24 mouse cellular contexts compared by ENCODE assay signal in the genomic region with DNA sequence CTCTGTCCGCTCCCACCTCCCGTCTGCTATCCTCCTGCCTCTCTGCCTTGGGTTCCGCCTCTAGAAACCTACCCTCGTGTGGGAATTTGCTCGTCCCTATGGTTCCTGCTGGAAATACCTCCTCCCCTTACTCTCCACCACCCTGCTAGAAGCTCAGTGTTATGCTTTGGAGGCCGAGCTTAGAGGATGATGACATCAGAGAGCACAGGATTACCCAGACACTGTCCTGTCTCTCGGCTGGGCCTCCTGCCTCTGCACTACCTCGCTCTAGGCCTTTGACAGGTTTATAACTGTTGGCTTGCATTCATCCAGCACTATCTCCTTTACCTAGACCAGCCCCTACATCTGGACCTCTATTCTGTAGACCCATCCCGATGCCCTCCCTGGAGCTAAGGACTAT.
"Had no signal": no experiment of that assay in that cellular context is flagged by ENCODE, and none has a peak within 500 bp of the region (broad histone marks: within the 10 kb centered on the region; RNA-seq: fewer than 3 reads in every experiment).

No protein-coding gene starts in this region.

- H3K9ac ChIP-seq: liver, embryonic 15.5 days; liver, postnatal 0 days; lung, embryonic 15.5 days; midbrain, embryonic 13.5 days; midbrain, embryonic 15.5 days; neural tube, embryonic 13.5 days; neural tube, embryonic 15.5 days; stomach, embryonic 15.5 days had no signal

- H3K27me3 ChIP-seq: liver, embryonic 15.5 days; lung, embryonic 15.5 days; midbrain, embryonic 13.5 days; midbrain, embryonic 15.5 days; neural tube, embryonic 13.5 days; neural tube, embryonic 15.5 days; stomach, embryonic 15.5 days had no signal

- H3K27ac ChIP-seq: liver, embryonic 15.5 days; lung, embryonic 15.5 days; macrophage; midbrain, embryonic 13.5 days; midbrain, embryonic 15.5 days; neural tube, embryonic 13.5 days; neural tube, embryonic 15.5 days; stomach, embryonic 15.5 days; stomach, postnatal 0 days had no signal

- H3K4me3 ChIP-seq: liver, embryonic 15.5 days; lung, embryonic 15.5 days; midbrain, embryonic 13.5 days; midbrain, embryonic 15.5 days; myocyte; neural tube, embryonic 13.5 days; neural tube, embryonic 15.5 days; stomach, embryonic 15.5 days had no signal

- DNase-seq: liver, postnatal 0 days; lung, adult 2 months; lung, postnatal 14 days; lung, postnatal 36 days; retina, postnatal 1 day; right cerebral cortex, adult 18-20 months; right cerebral cortex, postnatal 25 days; right cerebral cortex, postnatal 4 days; thymus, adult 2 months; thymus, postnatal 25 days; thymus, postnatal 4 days had no signal

- H3K36me3 ChIP-seq: liver, embryonic 15.5 days; lung, embryonic 15.5 days; midbrain, embryonic 13.5 days; midbrain, embryonic 15.5 days; neural tube, embryonic 13.5 days; neural tube, embryonic 15.5 days; stomach, embryonic 15.5 days had no signal

- H3K9me3 ChIP-seq: liver, embryonic 15.5 days; lung, embryonic 15.5 days; megakaryocyte, embryonic 14.5 days; midbrain, embryonic 13.5 days; midbrain, embryonic 15.5 days; neural tube, embryonic 13.5 days; neural tube, embryonic 15.5 days; stomach, embryonic 15.5 days had no signal

- H3K4me2 ChIP-seq: liver, embryonic 15.5 days; lung, embryonic 15.5 days; midbrain, embryonic 11.5 days; midbrain, embryonic 13.5 days; midbrain, embryonic 15.5 days; neural tube, embryonic 13.5 days; neural tube, embryonic 15.5 days; stomach, embryonic 15.5 days had no signal

- H3K4me1 ChIP-seq: lung, embryonic 15.5 days; midbrain, embryonic 13.5 days; midbrain, embryonic 15.5 days; neural tube, embryonic 13.5 days; neural tube, embryonic 15.5 days; stomach, embryonic 15.5 days had no signal

- ATAC-seq: liver, postnatal 0 days; lung, postnatal 0 days; midbrain, embryonic 13.5 days; midbrain, embryonic 15.5 days had no signal
